Mouse (Mus musculus) frontal cortex, postnatal 10 days (tissue): ENCODE data around the gene Slc36a2.
A peak's percentile ranks its signal among the peaks of the same experiment; 100 is the strongest.

ENCODE experiments used
- DNase-seq, 2 experiments: peaks; one replicate each; pipeline ENCODE4 v3.0.0; 2022; ENCODE audit warnings: low spot score in 2 of 2, mixed read lengths in 1 of 2

Slc36a2 gene

GRCm38 (mm10) chr11:55184733-55185291, at the start of gene Slc36a2:
Slc36a2 (minus strand) TSS chr11:55185077.
- no peak for DNase-seq

- no peak for DNase-seq
Observed at GRCm38 (mm10) chr11:55234288-55234687, 49.4 kb upstream of the Slc36a2 start.

GRCm38 (mm10) chr11:55231034-55231433, 46.2 kb upstream of the Slc36a2 start:
- no peak for DNase-seq

- no peak for DNase-seq
Observed at GRCm38 (mm10) chr11:55221306-55221705, 36.4 kb upstream of the Slc36a2 start.

- DNase-seq = no peak
Observed at GRCm38 (mm10) chr11:55218473-55218872, 33.6 kb upstream of the Slc36a2 start.

GRCm38 (mm10) chr11:55217880-55218279, 33.0 kb upstream of the Slc36a2 start:
- DNase-seq = no peak

GRCm38 (mm10) chr11:55217418-55217817, 32.5 kb upstream of the Slc36a2 start:
- DNase-seq = no peak

GRCm38 (mm10) chr11:55216830-55217229, 32.0 kb upstream of the Slc36a2 start:
- DNase-seq = no peak

GRCm38 (mm10) chr11:55216061-55216460, 31.2 kb upstream of the Slc36a2 start:
- DNase-seq = no peak

- DNase-seq = no peak
Observed at GRCm38 (mm10) chr11:55214978-55215377, 30.1 kb upstream of the Slc36a2 start.

GRCm38 (mm10) chr11:55214161-55214560, 29.3 kb upstream of the Slc36a2 start:
- DNase-seq = no peak

GRCm38 (mm10) chr11:55213518-55213917, 28.6 kb upstream of the Slc36a2 start:
- DNase-seq = no peak

- no peak for DNase-seq
Observed at GRCm38 (mm10) chr11:55209626-55210353, 24.9 kb upstream of the Slc36a2 start.

GRCm38 (mm10) chr11:55209032-55209431, 24.2 kb upstream of the Slc36a2 start:
- no peak for DNase-seq

GRCm38 (mm10) chr11:55208001-55208690, 23.3 kb upstream of the Slc36a2 start:
- no peak for DNase-seq

- DNase-seq = peak in 1 of 2 experiments; percentile 31
Observed at GRCm38 (mm10) chr11:55204602-55205001, 19.7 kb upstream of the Slc36a2 start.

GRCm38 (mm10) chr11:55204159-55204596, 19.3 kb upstream of the Slc36a2 start, which contains the start of gene Slc36a1:
Slc36a1 (plus strand) TSS chr11:55204350.
- DNase-seq = peak; percentile 87 to 97

GRCm38 (mm10) chr11:55197740-55198510, 13.0 kb upstream of the Slc36a2 start:
- no peak for DNase-seq

- DNase-seq = no peak
Observed at GRCm38 (mm10) chr11:55197086-55197485, 12.2 kb upstream of the Slc36a2 start.

- no peak for DNase-seq
Observed at GRCm38 (mm10) chr11:55190216-55190615, 5.3 kb upstream of the Slc36a2 start.

- DNase-seq = no peak
Observed at GRCm38 (mm10) chr11:55187777-55188176, 2.9 kb upstream of the Slc36a2 start.

- DNase-seq = no peak
Observed at GRCm38 (mm10) chr11:55187292-55187691, 2.4 kb upstream of the Slc36a2 start.
